Mouse (Mus musculus) lung, adult 2 months (tissue): ENCODE measurements around the gene Dtnb.

Experiments used
- CTCF ChIP-seq: fragments of 200-500 bp; IDR thresholded peaks from 2 replicates; pipeline ENCODE4 v1.5.1; 2011; ENCODE audit warnings: mild to moderate bottlenecking, low read length, control low read depth; ENCODE audit not compliant: insufficient read depth
- POLR2A ChIP-seq: fragments of 200-500 bp; IDR thresholded peaks from 2 replicates; pipeline ENCODE4 v1.6.1; 2011; ENCODE audit warnings: low read depth, mild to moderate bottlenecking, control low read depth, low read length, borderline replicate concordance; ENCODE audit errors: extremely low read depth

- TF ChIP-seq CTCF: no peak
- TF ChIP-seq POLR2A: no peak
Observed at GRCm38 (mm10) chr12:3770546-3770945, 198.4 kb downstream of the Dtnb start.
